In genomic region chr4:53949164-53949563, GRCm38 (mm10) we compare ENCODE assay signal across 27 mouse cellular contexts.
"Had no signal": no experiment of that assay in that cellular context is flagged by ENCODE, and none has a peak within 500 bp of the region (broad histone marks: within the 10 kb centered on the region; RNA-seq: fewer than 3 reads in every experiment).

No protein-coding gene starts in this region.

- H3K9me3 ChIP-seq: heart, embryonic 13.5 days; heart, embryonic 15.5 days; hindbrain, embryonic 10.5 days; hindbrain, embryonic 12.5 days; intestine, embryonic 15.5 days; limb, embryonic 13.5 days; limb, embryonic 15.5 days; liver, embryonic 12.5 days had no signal

- H3K4me2 ChIP-seq: heart, embryonic 11.5 days; heart, embryonic 13.5 days; heart, embryonic 15.5 days; hindbrain, embryonic 12.5 days; hindbrain, embryonic 14.5 days; intestine, embryonic 15.5 days; limb, embryonic 13.5 days; limb, embryonic 15.5 days; liver, embryonic 12.5 days had no signal

- ATAC-seq: hindbrain, embryonic 16.5 days; inflammation-experienced regulatory T-cells, adult 6 months; intestine, embryonic 15.5 days; intestine, postnatal 0 days; liver, embryonic 12.5 days had no signal

- H3K4me3 ChIP-seq: heart, adult 2 months; heart, embryonic 13.5 days; heart, embryonic 15.5 days; hindbrain, embryonic 10.5 days; hindbrain, embryonic 12.5 days; intestine, embryonic 15.5 days; limb, embryonic 13.5 days; limb, embryonic 15.5 days; liver, embryonic 12.5 days had no signal

- H3K27me3 ChIP-seq: heart, embryonic 13.5 days; heart, embryonic 15.5 days; hindbrain, embryonic 12.5 days; intestine, embryonic 15.5 days; limb, embryonic 13.5 days; limb, embryonic 15.5 days; liver, embryonic 12.5 days had no signal

- H3K36me3 ChIP-seq: heart, embryonic 13.5 days; heart, embryonic 15.5 days; hindbrain, embryonic 10.5 days; hindbrain, embryonic 12.5 days; intestine, embryonic 15.5 days; limb, embryonic 13.5 days; limb, embryonic 15.5 days; liver, embryonic 12.5 days had no signal

- H3K27ac ChIP-seq: heart, adult 2 months; heart, embryonic 13.5 days; heart, embryonic 15.5 days; hindbrain, embryonic 10.5 days; hindbrain, embryonic 12.5 days; hindbrain, embryonic 14.5 days; intestine, embryonic 15.5 days; limb, embryonic 13.5 days; limb, embryonic 15.5 days; liver, embryonic 12.5 days; liver, embryonic 14.5 days had no signal

- H3K9ac ChIP-seq: heart, embryonic 13.5 days; heart, embryonic 15.5 days; hindbrain, embryonic 12.5 days; hindbrain, embryonic 14.5 days; intestine, embryonic 15.5 days; limb, embryonic 13.5 days; limb, embryonic 15.5 days; liver, embryonic 12.5 days; liver, embryonic 14.5 days had no signal

- H3K4me1 ChIP-seq: intestine, embryonic 15.5 days; liver, embryonic 12.5 days had no signal

- DNase-seq: gastrocnemius, postnatal 14 days; gastrocnemius, postnatal 36 days; heart, adult 11 months; heart, adult 2 months; heart, postnatal 4 days; kidney, adult 18-20 months; kidney, adult 8-10 months; kidney, postnatal 10 days; kidney, postnatal 25 days; kidney, postnatal 4 days; layer of hippocampus, adult 9-11 months; layer of hippocampus, postnatal 36 days; left cerebral cortex, postnatal 4 days had no signal
